Mouse (Mus musculus): ENCODE measurements around the gene Klk7. TPM values are rescaled to one million over a fixed set of nuclear protein-coding genes. Genes with fewer than 3 reads are reported as not detected.

The Klk7 gene
- polyA plus RNA-seq, 1 experiment from 2014 or later = not detected

- Histone ChIP-seq H3K4me2 (ENCODE audit: low read depth, low read length) (no peak overlapping the region), H3K4me1 (ENCODE audit: control insufficient read depth, low read depth, low read length) (no peaks in the 10 kb centered on the region), H3K36me3 (ENCODE audit: control insufficient read depth, insufficient read depth) (no peaks in the 10 kb centered on the region), H3K9me3 (replicated peaks; ENCODE audit: control insufficient read depth, low read length) (no peaks in the 10 kb centered on the region), H3K27ac (ENCODE audit: low read length) (no peak overlapping the region), H3K4me3 (ENCODE audit: low read depth, low read length) (no peak overlapping the region), H3K27me3 (ENCODE audit: control insufficient read depth, insufficient read depth, low read depth, low read length) (no peaks in the 10 kb centered on the region), H3K9ac (ENCODE audit: low read depth, low read length) (no peak overlapping the region)
- ATAC-seq (ENCODE audit: low read depth) = no peak
Observed at GRCm38 (mm10) chr7:43816746-43817145, 5.7 kb downstream of the Klk7 start.

GRCm38 (mm10) chr7:43821581-43821980 lies 10.5 kb downstream of the Klk7 start:
- no peak overlapping the region for H3K4me2 ChIP-seq (ENCODE audit: low read depth, low read length)
- H3K27ac ChIP-seq (ENCODE audit: low read length) = no peak overlapping the region
- H3K9ac ChIP-seq (ENCODE audit: low read depth, low read length) = no peak overlapping the region
- H3K4me1 ChIP-seq (ENCODE audit: control insufficient read depth, low read depth, low read length) = no peaks in the 10 kb centered on the region
- no peaks in the 10 kb centered on the region for H3K9me3 ChIP-seq (replicated peaks; ENCODE audit: control insufficient read depth, low read length)
- ATAC-seq (ENCODE audit: low read depth) = no peak
- no peaks in the 10 kb centered on the region for H3K36me3 ChIP-seq (ENCODE audit: control insufficient read depth, insufficient read depth)
- H3K4me3 ChIP-seq (ENCODE audit: low read depth, low read length) = no peak overlapping the region
- WGBS (ENCODE audit: insufficient replicate concordance) = 69% methylated on average over 7 of the region's 7 CpGs
- H3K27me3 ChIP-seq (ENCODE audit: control insufficient read depth, insufficient read depth, low read depth, low read length) = no peaks in the 10 kb centered on the region

GRCm38 (mm10) chr7:43824199-43824598 lies 13.1 kb downstream of the Klk7 start, which contains the start of gene Klk6:
TSS of gene Klk6 (plus strand) at chr7:43824499.
- 67% methylated on average over 10 of the region's 10 CpGs for WGBS (ENCODE audit: insufficient replicate concordance)

GRCm38 (mm10) chr7:43826056-43826455 lies 15.0 kb downstream of the Klk7 start:
- no peaks in the 10 kb centered on the region for H3K9me3 ChIP-seq (replicated peaks; ENCODE audit: control insufficient read depth, low read length)
- H3K4me2 ChIP-seq (ENCODE audit: low read depth, low read length) = no peak overlapping the region
- no peak overlapping the region for H3K9ac ChIP-seq (ENCODE audit: low read depth, low read length)
- no peak for ATAC-seq (ENCODE audit: low read depth)
- no peaks in the 10 kb centered on the region for H3K27me3 ChIP-seq (ENCODE audit: control insufficient read depth, insufficient read depth, low read depth, low read length)
- no peak overlapping the region for H3K4me3 ChIP-seq (ENCODE audit: low read depth, low read length)
- H3K4me1 ChIP-seq (ENCODE audit: control insufficient read depth, low read depth, low read length) = no peaks in the 10 kb centered on the region
- H3K36me3 ChIP-seq (ENCODE audit: control insufficient read depth, insufficient read depth) = no peaks in the 10 kb centered on the region
- WGBS (ENCODE audit: insufficient replicate concordance) = 59% methylated on average over 5 of the region's 5 CpGs
- no peak overlapping the region for H3K27ac ChIP-seq (ENCODE audit: low read length)

More at GRCm38 (mm10) chr7:43824199-43824598, 13.1 kb downstream of the Klk7 start, which contains the start of gene Klk6:
- no peaks in the 10 kb centered on the region for H3K36me3 ChIP-seq (ENCODE audit: control insufficient read depth, insufficient read depth)
- ATAC-seq (ENCODE audit: low read depth) = no peak
- no peak within 1 kb of the TSS for H3K9ac ChIP-seq (ENCODE audit: low read depth, low read length)
- no peaks in the 10 kb centered on the region for H3K4me1 ChIP-seq (ENCODE audit: control insufficient read depth, low read depth, low read length)
- no peak within 1 kb of the TSS for H3K4me2 ChIP-seq (ENCODE audit: low read depth, low read length)
- H3K27me3 ChIP-seq (ENCODE audit: control insufficient read depth, insufficient read depth, low read depth, low read length) = no peaks in the 10 kb centered on the region
- H3K9me3 ChIP-seq (replicated peaks; ENCODE audit: control insufficient read depth, low read length) = no peaks in the 10 kb centered on the region
- no peak within 1 kb of the TSS for H3K27ac ChIP-seq (ENCODE audit: low read length)
- H3K4me3 ChIP-seq (ENCODE audit: low read depth, low read length) = no peak within 1 kb of the TSS

GRCm38 (mm10) chr7:43827706-43828105 lies 16.6 kb downstream of the Klk7 start:
- ATAC-seq (ENCODE audit: low read depth) = no peak
- Histone ChIP-seq H3K4me1 (ENCODE audit: control insufficient read depth, low read depth, low read length) (no peaks in the 10 kb centered on the region), H3K36me3 (ENCODE audit: control insufficient read depth, insufficient read depth) (no peaks in the 10 kb centered on the region), H3K4me2 (ENCODE audit: low read depth, low read length) (no peak overlapping the region), H3K27me3 (ENCODE audit: control insufficient read depth, insufficient read depth, low read depth, low read length) (no peaks in the 10 kb centered on the region), H3K27ac (ENCODE audit: low read length) (no peak overlapping the region), H3K9ac (ENCODE audit: low read depth, low read length) (no peak overlapping the region), H3K4me3 (ENCODE audit: low read depth, low read length) (no peak overlapping the region), H3K9me3 (replicated peaks; ENCODE audit: control insufficient read depth, low read length) (no peaks in the 10 kb centered on the region)
- 55% methylated on average over 4 of the region's 4 CpGs for WGBS (ENCODE audit: insufficient replicate concordance)

- WGBS (ENCODE audit: insufficient replicate concordance) = 78% methylated on average over 8 of the region's 8 CpGs
Observed at GRCm38 (mm10) chr7:43829006-43829405, 17.9 kb downstream of the Klk7 start.

GRCm38 (mm10) chr7:43841701-43842100 lies 30.6 kb downstream of the Klk7 start, which contains the start of gene Klk5:
TSS of gene Klk5 (plus strand) at chr7:43841971.
- H3K27me3 ChIP-seq (ENCODE audit: control insufficient read depth, insufficient read depth, low read depth, low read length) = no peaks in the 10 kb centered on the region
- WGBS (ENCODE audit: insufficient replicate concordance) = 33% methylated on average over 3 of the region's 3 CpGs
- no peak within 1 kb of the TSS for H3K9ac ChIP-seq (ENCODE audit: low read depth, low read length)
- ATAC-seq (ENCODE audit: low read depth) = no peak
- no peak within 1 kb of the TSS for H3K4me2 ChIP-seq (ENCODE audit: low read depth, low read length)
- no peaks in the 10 kb centered on the region for H3K4me1 ChIP-seq (ENCODE audit: control insufficient read depth, low read depth, low read length)
- H3K9me3 ChIP-seq (replicated peaks; ENCODE audit: control insufficient read depth, low read length) = no peaks in the 10 kb centered on the region
- no peak within 1 kb of the TSS for H3K27ac ChIP-seq (ENCODE audit: low read length)
- no peaks in the 10 kb centered on the region for H3K36me3 ChIP-seq (ENCODE audit: control insufficient read depth, insufficient read depth)
- no peak within 1 kb of the TSS for H3K4me3 ChIP-seq (ENCODE audit: low read depth, low read length)

More at GRCm38 (mm10) chr7:43829006-43829405, 17.9 kb downstream of the Klk7 start:
- Histone ChIP-seq H3K4me2 (ENCODE audit: low read depth, low read length) (no peak overlapping the region), H3K36me3 (ENCODE audit: control insufficient read depth, insufficient read depth) (no peaks in the 10 kb centered on the region), H3K4me3 (ENCODE audit: low read depth, low read length) (no peak overlapping the region), H3K4me1 (ENCODE audit: control insufficient read depth, low read depth, low read length) (no peaks in the 10 kb centered on the region), H3K27me3 (ENCODE audit: control insufficient read depth, insufficient read depth, low read depth, low read length) (no peaks in the 10 kb centered on the region), H3K9me3 (replicated peaks; ENCODE audit: control insufficient read depth, low read length) (no peaks in the 10 kb centered on the region), H3K27ac (ENCODE audit: low read length) (no peak overlapping the region), H3K9ac (ENCODE audit: low read depth, low read length) (no peak overlapping the region)
- no peak for ATAC-seq (ENCODE audit: low read depth)

- ATAC-seq (ENCODE audit: low read depth) = no peak
- no peak overlapping the region for H3K4me3 ChIP-seq (ENCODE audit: low read depth, low read length)
- H3K4me2 ChIP-seq (ENCODE audit: low read depth, low read length) = no peak overlapping the region
- H3K36me3 ChIP-seq (ENCODE audit: control insufficient read depth, insufficient read depth) = no peaks in the 10 kb centered on the region
- H3K9ac ChIP-seq (ENCODE audit: low read depth, low read length) = no peak overlapping the region
- no peaks in the 10 kb centered on the region for H3K27me3 ChIP-seq (ENCODE audit: control insufficient read depth, insufficient read depth, low read depth, low read length)
- 63% methylated on average over 4 of the region's 4 CpGs for WGBS (ENCODE audit: insufficient replicate concordance)
- H3K4me1 ChIP-seq (ENCODE audit: control insufficient read depth, low read depth, low read length) = no peaks in the 10 kb centered on the region
- no peaks in the 10 kb centered on the region for H3K9me3 ChIP-seq (replicated peaks; ENCODE audit: control insufficient read depth, low read length)
- no peak overlapping the region for H3K27ac ChIP-seq (ENCODE audit: low read length)
Observed at GRCm38 (mm10) chr7:43843801-43844200, 32.7 kb downstream of the Klk7 start.

- Histone ChIP-seq H3K4me1 (ENCODE audit: control insufficient read depth, low read depth, low read length) (no peaks in the 10 kb centered on the region), H3K4me2 (ENCODE audit: low read depth, low read length) (no peak overlapping the region), H3K27me3 (ENCODE audit: control insufficient read depth, insufficient read depth, low read depth, low read length) (no peaks in the 10 kb centered on the region), H3K9ac (ENCODE audit: low read depth, low read length) (no peak overlapping the region), H3K9me3 (replicated peaks; ENCODE audit: control insufficient read depth, low read length) (no peaks in the 10 kb centered on the region), H3K27ac (ENCODE audit: low read length) (no peak overlapping the region), H3K36me3 (ENCODE audit: control insufficient read depth, insufficient read depth) (no peaks in the 10 kb centered on the region), H3K4me3 (ENCODE audit: low read depth, low read length) (no peak overlapping the region)
- no peak for ATAC-seq (ENCODE audit: low read depth)
- WGBS (ENCODE audit: insufficient replicate concordance) = 74% methylated on average over 6 of the region's 6 CpGs
Observed at GRCm38 (mm10) chr7:43851616-43852015, 40.5 kb downstream of the Klk7 start.

All from liver, embryonic 16.5 days (tissue).